Mouse (Mus musculus) megakaryocyte, adult 5-6 weeks (primary cell): ENCODE data around the gene Plekhn1. TPM values are rescaled to one million over a fixed set of nuclear protein-coding genes. Genes with fewer than 3 reads are reported as not detected.

Experiments used
- ATAC-seq: 2 replicates; pipeline ENCODE4 v1.8.0; 2016; ENCODE audit warnings: mild to moderate bottlenecking, inconsistent platforms; ENCODE audit not compliant: poor library complexity, severe bottlenecking
- total RNA-seq, 2 experiments: library from RNA; stranded (forward) in 1 of 2; stranded (reverse) in 1 of 2; fragments of 153-499, 151-499 nt in 1 of 2; fragments of 221-1000, 200-1000 nt in 1 of 2; gene quantifications; 2 replicates each; pipeline versions ENCODE4 v1.2.3 to v1.2.4; 2015 to 2017

Gene Plekhn1
- 8.5 and 10.5 TPM in 2 replicates for total RNA-seq (2015)
- total RNA-seq (2017), result 11.2 and 14.1 TPM in 2 replicates

DNA sequence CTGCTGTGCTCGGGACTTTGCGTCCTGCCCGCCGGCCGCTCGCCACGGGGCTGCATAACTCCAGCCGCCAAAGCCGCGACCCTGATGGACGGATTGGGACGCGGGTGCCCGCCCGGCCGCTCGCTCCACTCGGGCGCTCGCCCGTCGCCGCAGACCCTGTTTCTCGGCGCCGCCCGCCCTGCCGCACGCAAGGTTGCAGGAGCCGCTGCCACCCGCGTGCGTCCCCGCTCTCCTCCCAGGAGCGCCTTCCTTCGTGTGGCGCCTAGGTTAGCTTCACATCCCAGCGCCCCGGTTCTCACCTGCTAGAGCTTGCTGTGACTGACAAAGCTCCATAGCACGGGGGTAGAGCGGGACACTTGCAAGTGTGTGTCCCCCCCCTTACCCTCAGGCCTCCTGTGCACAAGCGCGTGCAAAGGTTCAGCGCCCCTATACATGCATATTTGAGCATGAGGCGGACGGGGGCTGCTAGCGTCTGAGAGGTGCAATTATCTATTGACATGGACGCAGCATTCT, at the start of gene Plekhn1:
TSS of gene Plekhn1 (minus strand) at position 157 of the 513 bp plus-strand sequence.
- peak; percentile 37 for ATAC-seq

DNA sequence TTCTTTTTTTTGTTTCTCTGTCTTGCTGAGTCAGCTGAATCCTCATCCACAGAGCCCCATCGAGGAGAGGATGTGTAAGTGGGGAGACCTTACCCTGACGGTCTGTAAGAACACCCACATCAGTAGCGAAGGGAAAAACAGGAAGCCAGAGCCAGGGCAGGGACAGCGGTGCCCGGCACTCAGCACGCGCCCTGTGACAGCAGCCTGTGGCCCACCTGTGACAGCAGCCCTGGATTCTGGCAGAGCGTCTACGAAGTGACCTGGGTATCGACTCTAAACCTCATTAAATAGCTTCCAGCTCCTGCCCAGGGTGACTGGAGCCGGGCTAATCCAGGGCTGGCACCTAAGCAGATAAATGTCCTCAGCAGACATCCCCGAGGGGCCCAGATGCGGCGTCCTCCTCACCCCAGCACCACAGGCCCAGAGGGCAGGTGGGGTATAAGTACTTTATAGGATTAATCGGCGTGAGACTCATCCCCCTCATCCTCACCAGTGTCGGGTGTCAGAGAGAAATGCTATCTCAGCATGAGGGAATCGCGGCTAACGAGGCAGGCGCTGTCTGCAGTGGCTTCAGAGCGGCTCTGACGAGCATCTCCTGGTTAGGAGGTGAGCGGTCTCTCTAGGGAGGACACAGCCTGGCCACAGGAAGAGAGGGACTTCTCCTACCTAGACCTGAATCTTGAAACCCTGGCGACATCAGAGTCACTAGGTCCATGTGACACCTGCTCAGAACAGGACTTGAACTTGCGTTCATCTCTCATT, 20.6 kb upstream of the Plekhn1 start, which contains the start of gene Samd11:
TSS of gene Samd11 (minus strand) at position 580 of the 762 bp plus-strand sequence.
- peak; percentile 82 for ATAC-seq

DNA sequence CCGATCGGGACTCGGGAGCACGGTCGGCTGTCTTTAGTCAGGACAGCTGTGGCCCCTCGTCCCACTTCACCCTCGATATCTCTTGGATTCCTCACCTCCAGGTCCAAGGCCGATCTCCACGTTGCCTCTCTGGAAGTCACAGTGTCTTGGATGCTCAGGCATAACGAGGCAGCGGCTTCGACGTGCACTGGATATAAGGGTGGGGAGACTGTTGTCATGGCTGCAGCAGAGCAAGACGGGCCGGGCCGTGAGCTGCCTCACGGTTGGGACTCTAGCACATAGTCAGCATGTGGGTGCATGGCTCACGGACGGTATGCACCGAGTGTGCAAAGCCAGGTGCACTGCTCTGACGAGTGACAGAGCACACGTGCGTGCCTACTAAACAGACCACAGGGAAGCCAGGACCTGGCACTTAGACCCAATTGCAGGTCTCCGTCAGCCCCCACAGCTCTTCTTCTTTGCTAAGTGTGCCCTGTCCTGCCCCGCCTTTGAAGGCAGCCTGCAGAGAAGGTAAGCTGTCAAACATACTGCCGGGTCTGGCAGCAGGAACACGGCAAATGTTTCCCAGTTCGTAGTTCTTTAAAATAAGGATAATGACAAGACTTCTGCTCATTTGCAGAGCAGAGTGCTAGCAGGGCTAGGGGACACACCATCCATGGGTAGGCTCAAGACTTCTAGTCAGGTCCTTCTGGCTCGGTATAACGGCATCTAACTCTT, 19.9 kb upstream of the Plekhn1 start:
- ATAC-seq, result peak; percentile 33

DNA sequence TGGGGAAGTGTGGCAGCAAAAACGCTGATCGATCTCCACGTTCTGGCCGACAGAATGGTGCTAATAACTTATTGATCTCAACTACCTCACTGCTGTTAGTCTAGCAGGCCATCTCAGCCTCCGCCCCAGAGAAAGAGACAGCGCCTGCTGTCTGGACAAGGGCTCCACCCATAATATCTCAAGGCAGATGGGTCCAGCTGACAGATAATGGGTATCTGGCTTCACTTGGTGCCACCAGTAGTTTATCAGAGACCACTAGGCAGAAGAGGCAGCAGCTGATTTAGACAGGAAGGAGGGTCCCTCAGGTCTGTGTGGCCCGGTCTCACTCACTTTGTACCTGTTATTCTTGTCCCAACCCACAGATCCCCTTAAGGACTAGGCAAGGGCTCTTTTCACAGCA, 18.4 kb upstream of the Plekhn1 start:
- ATAC-seq, result peak; percentile 23; the same call in 1 of the 2 replicates

DNA sequence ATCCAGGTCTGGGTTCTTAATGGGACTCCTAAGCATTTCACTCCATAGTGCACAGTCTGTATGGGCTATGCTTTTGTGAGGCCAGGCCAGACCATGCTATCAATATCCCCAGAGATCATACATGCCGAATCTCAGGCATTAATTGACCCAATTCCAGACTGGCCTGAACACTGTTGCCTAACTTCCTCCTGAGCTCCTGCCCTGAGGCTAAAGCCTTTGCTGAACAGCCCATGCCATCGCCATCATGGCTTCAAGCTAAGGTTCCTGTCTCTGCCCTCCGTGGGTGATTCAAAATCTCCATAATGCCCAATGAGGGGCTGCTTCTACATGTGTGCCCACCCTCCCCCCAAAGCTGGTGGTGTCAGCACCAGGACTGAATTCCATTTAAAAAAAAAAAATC, 18.0 kb upstream of the Plekhn1 start:
- peak; percentile 34 for ATAC-seq

DNA sequence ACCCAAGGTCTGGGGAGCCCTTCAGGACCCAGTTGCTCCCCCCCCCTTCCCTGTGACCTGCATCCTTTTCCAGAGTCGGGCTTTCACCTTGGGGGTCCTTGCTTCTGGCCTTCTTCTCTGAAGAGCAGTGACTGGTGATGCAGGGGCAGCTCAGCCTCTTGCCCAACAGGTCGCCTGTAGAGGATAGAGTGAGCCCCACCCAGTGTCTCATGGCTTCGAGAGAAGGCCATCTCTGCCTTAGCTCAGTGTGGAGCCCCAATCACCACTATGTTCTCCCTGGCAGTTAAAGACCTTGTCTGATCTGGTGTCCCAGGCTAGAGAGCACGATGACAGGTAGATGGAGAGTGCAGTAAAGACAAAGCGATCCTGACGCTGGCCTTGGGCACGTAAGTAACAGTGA, 17.5 kb upstream of the Plekhn1 start:
- ATAC-seq, result no peak

DNA sequence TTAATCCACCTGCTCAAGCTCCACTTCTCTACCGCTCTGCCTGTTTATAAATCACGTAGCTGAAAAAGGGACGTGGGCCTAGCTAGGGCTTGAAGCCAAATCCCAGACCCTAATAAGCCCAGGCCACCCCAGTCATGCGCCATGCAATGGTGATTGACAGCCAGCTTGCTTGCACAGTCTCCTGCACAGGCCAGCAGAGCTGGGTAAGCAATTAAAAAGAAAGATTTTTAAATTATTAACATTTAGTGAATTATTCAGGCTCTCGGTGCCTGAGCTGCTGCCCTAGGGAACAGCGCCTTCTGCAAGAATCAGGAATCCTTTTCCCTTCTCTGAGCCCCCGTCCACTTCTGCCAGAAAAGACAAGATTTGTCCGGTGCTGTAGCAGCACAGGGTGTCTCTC, 16.4 kb upstream of the Plekhn1 start:
- no peak for ATAC-seq

DNA sequence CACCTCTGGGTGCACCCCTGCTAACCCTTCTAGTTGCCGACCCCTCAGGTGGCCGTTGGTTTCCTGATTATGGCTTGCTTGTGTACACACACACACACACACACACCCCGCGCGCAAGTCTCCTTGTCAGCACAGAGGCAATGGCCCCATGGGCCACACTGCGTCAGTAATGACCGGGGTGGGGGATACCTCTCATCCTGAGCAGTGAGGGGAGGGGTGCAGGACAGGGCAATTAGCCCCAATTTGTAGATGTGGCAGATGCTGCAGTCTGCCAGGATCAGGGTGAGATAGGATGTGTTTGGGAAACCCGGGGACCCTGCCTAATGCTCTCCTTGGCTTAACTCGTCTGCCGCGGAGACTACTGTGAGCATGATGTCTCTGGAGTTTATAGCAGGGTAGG, 14.9 kb upstream of the Plekhn1 start:
- no peak for ATAC-seq

DNA sequence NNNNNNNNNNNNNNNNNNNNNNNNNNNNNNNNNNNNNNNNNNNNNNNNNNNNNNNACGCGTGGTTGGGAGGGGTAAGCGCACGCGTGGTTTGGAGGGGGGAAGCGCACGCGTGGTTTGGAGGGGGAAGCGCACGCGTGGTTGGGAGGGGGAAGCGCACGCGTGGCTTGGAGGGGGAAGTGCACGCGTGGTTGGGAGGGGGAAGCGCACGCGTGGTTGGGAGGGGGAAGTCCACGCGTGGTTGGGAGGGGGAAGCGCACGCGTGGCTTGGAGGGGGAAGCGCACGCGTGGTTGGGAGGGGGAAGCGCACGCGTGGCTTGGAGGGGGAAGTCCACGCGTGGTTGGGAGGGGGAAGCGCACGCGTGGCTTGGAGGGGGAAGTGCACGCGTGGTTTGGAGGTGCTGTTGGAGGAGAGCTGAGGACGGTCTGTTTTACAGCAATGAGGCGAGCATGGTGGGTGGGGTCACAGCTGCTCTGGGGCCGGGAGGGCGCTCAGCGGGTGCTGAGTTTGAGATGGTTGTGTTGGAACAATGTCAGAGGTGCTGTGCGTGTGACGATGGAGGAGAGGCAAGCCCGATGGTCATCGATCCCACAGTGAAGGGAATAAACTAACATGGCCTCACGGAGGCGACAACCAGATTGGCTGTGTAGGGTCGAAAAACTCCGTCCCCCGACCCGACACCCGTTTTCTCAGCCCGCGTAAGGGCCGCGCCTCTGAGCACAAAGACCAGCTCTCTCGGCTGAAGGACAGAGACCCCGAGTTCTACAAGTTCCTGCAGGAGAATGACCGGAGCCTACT, 2.2 kb upstream of the Plekhn1 start:
- ATAC-seq, result peak; percentile 16; the same call in 1 of the 2 replicates

DNA sequence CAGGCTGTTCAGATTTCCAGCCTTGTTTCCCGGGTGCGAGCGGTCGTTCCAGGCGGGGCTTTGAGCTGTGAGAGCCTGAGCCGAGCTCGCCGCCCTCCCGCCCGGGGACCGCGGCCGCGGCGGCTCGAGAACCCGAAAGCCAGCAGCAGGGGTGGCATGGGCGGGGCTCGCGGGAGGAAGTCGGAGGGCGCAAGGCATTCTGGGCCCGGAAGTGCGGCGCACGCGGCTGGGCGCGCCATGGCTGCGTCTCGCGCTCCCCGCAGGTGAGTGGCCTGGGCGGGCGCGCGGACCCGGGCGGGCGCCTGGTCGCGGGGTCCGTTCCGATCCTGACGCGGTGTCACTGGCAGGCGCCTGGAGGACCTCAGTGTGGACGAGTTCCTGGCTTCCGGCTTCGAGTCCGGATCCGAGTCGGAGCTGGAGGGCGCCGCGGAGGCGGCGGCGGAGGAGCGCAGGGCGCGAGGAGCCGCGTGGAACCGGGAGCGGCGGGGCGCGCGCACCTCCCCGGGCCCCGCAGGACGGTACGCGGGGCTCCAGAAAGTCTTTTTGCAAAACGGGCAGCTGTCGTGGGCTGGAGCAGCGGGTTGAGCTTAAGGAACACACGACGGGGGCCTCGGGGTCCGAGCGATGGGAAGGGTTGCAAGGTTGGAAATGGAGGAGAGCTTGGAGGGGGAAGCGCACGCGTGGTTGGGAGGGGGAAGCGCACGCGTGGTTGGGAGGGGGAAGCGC, 1.3 kb upstream of the Plekhn1 start, which contains the start of gene Noc2l:
TSS of gene Noc2l (plus strand) at position 203 of the 726 bp plus-strand sequence.
- ATAC-seq, result peak; percentile 84

DNA sequence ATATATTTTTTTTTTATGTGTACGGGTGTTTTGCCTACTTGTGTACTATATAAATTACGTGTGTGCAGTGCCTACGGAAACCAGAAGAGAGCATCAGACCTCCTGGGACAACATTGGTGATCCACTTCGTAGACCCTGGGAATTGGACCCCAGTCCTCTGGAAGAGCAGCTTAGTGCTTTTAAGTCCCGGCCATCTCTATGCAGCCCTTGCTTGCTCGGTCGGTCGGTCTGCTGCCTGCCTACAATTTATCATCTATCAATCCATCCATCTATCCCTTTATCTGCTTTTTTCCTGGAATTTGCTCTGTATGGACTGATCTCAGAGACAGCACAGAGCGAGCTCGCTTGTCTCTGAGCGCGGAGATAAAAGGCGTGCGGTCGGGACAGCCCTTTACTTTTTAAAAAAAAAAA, 708 bp upstream of the Plekhn1 start:
- peak; percentile 2 for ATAC-seq

DNA sequence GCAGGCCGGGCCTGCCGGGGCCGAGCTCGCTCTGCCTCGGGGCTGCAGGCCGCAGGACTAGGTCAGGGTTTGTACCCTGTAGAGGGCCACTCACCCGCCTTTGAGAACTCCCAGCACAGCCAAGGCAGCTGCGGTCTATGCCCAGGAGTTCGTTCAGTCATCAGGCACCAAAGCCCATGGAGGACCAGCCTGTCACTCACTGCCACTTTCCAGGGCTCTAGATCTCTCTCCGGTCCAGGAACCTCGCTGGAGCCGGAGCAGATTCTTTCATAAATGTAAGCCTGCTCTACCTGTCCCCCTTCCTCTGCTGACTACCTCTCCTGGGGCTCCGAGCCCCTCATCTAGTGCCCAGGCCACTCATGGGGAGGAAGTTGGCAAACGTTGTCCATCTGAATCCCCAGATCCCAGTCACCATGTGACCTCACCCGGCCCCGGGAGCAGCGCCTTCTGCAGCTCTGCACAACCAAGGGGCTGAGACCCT, 596 bp downstream of the Plekhn1 start:
- ATAC-seq, result no peak

DNA sequence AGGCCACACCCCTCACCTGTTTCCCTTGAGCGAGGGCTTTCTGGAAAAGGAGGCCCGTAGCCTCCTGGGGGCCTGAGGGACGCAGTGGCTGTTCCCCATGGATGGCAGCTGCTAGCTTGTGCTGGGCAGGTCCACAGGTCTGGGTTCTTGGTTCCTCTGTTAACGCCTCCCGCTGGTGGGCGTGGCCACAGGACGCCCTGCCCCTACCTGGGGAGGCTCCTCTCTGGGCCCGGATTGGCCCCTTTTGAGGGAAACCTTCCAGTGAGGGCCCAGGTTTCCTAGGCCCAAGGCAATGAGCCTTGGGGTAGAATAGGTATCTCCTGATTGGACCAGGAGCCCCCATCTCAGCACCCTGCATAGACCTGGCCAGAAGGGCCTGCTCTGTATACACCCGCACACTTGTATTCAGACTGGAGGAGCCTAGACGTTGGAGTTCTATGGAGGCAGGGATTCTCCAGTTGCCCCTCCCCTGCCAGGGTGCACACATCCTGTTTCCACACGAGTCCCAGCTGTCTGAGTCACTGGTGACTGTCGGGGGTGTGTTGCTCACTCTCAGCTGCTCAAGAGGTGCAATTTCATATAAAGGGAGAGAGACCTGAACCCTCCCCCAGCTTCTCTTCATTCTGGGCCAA, 6.1 kb downstream of the Plekhn1 start:
- ATAC-seq, result peak; percentile 41

DNA sequence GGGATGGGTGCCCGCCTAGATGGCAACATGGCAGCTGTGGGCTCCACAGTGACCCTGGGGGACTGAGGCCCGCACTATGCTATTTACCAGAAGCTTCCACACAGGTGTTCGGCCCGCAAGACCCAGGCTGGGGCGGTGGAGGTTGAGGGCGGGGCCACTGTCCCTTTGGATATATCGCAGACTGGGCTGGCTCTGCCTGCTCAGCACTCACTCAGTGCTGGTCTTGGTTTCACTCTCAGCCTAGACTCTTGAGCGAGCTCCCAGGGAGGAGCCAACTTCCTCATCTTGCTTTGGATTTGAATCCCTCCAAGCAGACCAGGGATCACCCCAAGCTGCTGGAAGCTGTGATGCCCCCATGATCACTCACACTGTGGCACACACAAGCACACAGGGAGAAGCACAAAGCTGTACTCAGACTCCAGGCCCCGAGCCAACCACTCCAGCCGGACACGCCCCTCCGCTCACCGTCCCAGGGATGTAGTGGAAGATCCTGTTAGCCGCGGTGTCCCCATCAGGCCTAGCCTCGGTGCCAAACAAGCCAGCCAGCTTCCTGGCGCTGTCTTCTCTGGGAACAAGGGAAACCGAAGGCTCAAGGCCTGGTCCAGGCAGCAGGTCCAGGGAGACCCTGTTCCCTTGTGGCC, 6.8 kb downstream of the Plekhn1 start:
- ATAC-seq, result peak; percentile 29; the same call in 1 of the 2 replicates

DNA sequence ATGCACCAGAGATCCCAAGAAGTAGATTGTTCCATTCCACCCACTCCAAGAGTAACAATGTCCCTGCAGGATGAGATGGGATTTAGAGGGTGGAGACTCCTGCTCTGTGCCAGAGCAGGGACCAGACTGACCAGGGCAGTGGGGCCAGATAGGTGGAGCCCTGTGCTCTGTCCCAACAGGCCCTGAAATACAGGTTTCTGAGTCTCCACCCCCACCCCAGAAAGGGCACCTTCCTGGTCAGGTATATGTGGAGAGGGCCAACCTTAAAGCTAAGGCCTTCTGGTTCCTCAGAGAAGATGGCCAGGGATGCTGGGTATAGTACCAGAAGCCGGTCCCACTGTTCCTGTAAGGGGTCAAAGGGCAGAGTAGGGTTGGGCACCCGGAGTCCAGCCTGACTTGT, 10.4 kb downstream of the Plekhn1 start:
- ATAC-seq, result no peak

DNA sequence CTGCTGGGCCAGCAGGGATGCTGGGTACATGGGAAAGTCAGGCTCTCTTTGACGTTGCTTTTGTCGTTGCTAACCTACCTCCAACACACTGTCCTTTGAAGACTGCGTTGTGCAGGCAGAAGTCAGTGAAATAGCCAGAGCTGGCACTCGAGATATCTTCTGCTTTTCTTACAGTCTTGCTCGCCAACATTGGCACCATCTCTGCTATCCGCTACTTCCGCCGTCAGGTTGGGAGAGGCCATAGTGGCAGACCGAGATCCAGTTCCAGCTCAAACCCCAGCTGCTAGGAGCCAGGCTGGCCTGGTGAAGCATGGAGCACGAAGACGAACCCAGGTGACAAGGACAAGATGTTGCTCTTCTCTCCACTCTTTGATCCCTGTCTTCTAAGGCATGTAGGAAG, 14.7 kb downstream of the Plekhn1 start:
- no peak for ATAC-seq

DNA sequence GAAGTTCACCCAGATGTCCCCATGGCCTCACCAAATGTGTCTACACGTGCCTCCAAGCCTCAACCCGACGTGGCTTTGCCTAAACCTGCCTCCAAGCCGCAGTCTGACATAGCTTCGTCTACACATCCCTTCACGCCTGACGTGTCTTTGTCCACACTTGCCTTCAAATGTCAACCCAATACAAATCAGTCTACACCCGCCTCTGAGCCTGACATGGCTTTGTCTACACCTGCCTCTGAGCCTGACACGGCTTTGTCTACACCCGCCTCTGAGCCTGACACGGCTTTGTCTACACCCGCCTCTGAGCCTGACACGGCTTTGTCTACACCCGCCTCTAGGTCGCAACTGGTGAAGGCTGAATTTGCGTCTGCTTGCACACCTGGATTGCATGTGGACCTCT, 16.8 kb downstream of the Plekhn1 start:
- no peak for ATAC-seq

DNA sequence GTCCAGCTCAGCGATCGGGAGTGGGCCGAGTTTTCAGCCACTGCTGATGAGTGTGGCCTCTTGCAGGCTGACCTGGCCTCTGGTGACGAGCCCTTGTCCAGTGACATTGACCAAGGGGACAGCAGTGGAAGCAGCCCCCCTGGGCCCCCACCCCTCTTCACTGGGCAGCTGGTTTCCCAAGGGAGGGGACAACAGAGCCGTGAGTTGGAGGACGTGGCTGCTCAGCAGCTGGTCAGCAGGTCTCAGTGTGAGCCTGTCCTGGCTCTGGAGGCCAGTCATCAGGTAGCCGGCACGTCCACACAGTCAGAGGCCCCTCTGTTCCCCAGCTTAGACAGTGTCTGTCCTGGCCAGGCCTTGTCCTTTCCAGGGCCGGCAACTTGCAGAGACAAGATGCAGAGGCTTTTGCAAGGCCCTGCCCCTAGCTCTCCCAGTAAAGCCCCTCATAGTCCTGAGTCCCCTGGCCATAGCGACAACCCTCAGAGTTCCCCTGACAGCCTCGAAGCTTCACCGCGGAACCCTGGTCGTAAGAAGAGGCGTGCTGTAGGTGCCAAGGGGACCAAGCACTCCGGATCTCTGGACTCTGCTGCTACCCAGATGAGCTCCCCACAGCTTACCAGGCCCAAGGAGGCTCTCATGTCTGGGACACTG, 17.5 kb downstream of the Plekhn1 start:
- no peak for ATAC-seq

DNA sequence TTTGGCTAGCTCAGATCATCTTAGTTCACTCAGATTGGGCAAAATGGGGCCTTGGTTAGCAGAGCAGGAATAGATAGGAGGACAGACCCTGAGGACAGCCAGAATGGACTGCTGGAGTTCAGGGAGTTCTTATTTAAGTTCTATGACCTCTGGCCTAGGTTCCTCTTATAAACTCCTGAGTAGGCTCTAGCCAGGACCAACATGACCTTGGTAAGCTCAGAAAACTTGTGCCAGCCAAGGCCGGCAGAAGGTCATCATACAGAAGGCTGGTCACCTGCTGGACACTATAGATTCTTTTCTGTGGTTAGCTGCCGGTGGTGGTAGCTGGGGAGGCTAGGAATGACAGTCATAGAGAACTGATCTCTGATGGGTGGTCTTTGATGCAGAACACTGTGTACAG, 18.5 kb downstream of the Plekhn1 start:
- no peak for ATAC-seq
